Mouse (Mus musculus) bone marrow, adult 2 months (tissue): Measurements from ENCODE around the gene Gm10643. TPM values are rescaled to one million over a fixed set of nuclear protein-coding genes. Genes with fewer than 3 reads are reported as not detected.

Experiments used
- H3K27ac ChIP-seq: fragments of 200-500 bp; 2 replicates; pipeline ENCODE4 v1.5.1; 2012; ENCODE audit warnings: low read depth, mild to moderate bottlenecking, control low read depth, inconsistent platforms, low read length; ENCODE audit not compliant: control insufficient read depth, poor library complexity, insufficient read depth
- H3K4me1 ChIP-seq: fragments of 200-500 bp; 2 replicates; pipeline ENCODE4 v1.6.1; 2011; ENCODE audit warnings: low read length; ENCODE audit not compliant: control insufficient read depth, insufficient read depth
- H3K4me3 ChIP-seq: fragments of 200-500 bp; replicated peaks from 2 replicates; pipeline ENCODE3; 2011; ENCODE audit warnings: mild to moderate bottlenecking, low read depth, low read length, control low read depth; ENCODE audit not compliant: control insufficient read depth
- CTCF ChIP-seq: fragments of 200-500 bp; IDR thresholded peaks from 2 replicates; pipeline ENCODE4 v1.5.1; 2011; ENCODE audit warnings: low read length, control low read depth; ENCODE audit not compliant: control insufficient read depth, insufficient read depth
- POLR2A ChIP-seq: fragments of 200-500 bp; IDR thresholded peaks from 2 replicates; pipeline ENCODE4 v1.6.1; 2011; ENCODE audit warnings: low read depth, mild to moderate bottlenecking, control low read depth, low read length, borderline replicate concordance; ENCODE audit not compliant: control insufficient read depth
- WGBS: fragments of 180-500 bp; shearing (Covaris S2); methylation state at CpG from one replicate; pipeline ENCODE4 v1.1.7; 2018; 5-methylcytosine and 5-hydroxymethylcytosine counted together
- polyA plus RNA-seq: library from polyadenylated mRNA; stranded (reverse); fragments of >200 nt; gene quantifications from 2 replicates; pipeline ENCODE4 v1.2.4, GENCODE M21; 2011; ENCODE audit warnings: low replicate concordance; ENCODE audit not compliant: missing spikeins, insufficient read depth, insufficient read length

Gm10643 gene
- polyA plus RNA-seq, 1 experiment, result 1.3 TPM

- WGBS, result under 1% methylated on average over 40 of the region's 40 CpGs
- peaks cover 2% of the 10 kb centered on the region; the same call in 1 of the 2 replicates for H3K4me1 ChIP-seq
- H3K4me3 ChIP-seq, result peak within 1 kb of the TSS; percentile 70
- peak; percentile 63 for TF ChIP-seq CTCF
- TF ChIP-seq POLR2A, result peak; percentile 4; the same call in 1 of the 2 replicates
- H3K27ac ChIP-seq, result peak within 1 kb of the TSS; percentile 64
Observed at GRCm38 (mm10) chr8:84042066-84042947, 22.6 kb downstream of the Gm10643 start, which contains the start of gene Il27ra. Il27ra (minus strand) TSS chr8:84042589.

GRCm38 (mm10) chr8:84039050-84039449, 25.9 kb downstream of the Gm10643 start:
- 9% methylated on average over 5 of the region's 5 CpGs for WGBS
- peaks cover 2% of the 10 kb centered on the region; the same call in 1 of the 2 replicates for H3K4me1 ChIP-seq
- H3K27ac ChIP-seq, result no peak overlapping the region
- no peak overlapping the region for H3K4me3 ChIP-seq
- TF ChIP-seq POLR2A (no peak), CTCF (peak; percentile 61)

- no peak for TF ChIP-seq CTCF
- TF ChIP-seq POLR2A, result no peak
- 83% methylated on average over 5 of the region's 5 CpGs for WGBS
- Histone ChIP-seq H3K4me3 (no peak overlapping the region), H3K4me1 (peaks cover 2% of the 10 kb centered on the region; the same call in 1 of the 2 replicates), H3K27ac (no peak overlapping the region)
Observed at GRCm38 (mm10) chr8:84038015-84038414, 26.9 kb downstream of the Gm10643 start.

- 75% methylated on average over 4 of the region's 4 CpGs for WGBS
Observed at GRCm38 (mm10) chr8:84032777-84033176, 32.2 kb downstream of the Gm10643 start.

GRCm38 (mm10) chr8:84029272-84029671, 35.7 kb downstream of the Gm10643 start:
- no peak overlapping the region for H3K4me3 ChIP-seq
- no peak overlapping the region for H3K27ac ChIP-seq
- no peak for TF ChIP-seq CTCF
- H3K4me1 ChIP-seq, result no peaks in the 10 kb centered on the region
- 80% methylated on average over 5 of the region's 5 CpGs for WGBS

More at GRCm38 (mm10) chr8:84032777-84033176, 32.2 kb downstream of the Gm10643 start:
- Histone ChIP-seq H3K4me3 (no peak overlapping the region), H3K4me1 (no peaks in the 10 kb centered on the region), H3K27ac (no peak overlapping the region)
- TF ChIP-seq CTCF, result no peak
- TF ChIP-seq POLR2A, result no peak

GRCm38 (mm10) chr8:84027449-84027848, 37.5 kb downstream of the Gm10643 start:
- TF ChIP-seq POLR2A, result no peak
- TF ChIP-seq CTCF, result no peak
- 3% methylated on average over 10 of the region's 10 CpGs for whole genome bisulfite sequencing
- H3K4me1 ChIP-seq, result no peaks in the 10 kb centered on the region
- H3K27ac ChIP-seq, result no peak overlapping the region
- no peak overlapping the region for H3K4me3 ChIP-seq

GRCm38 (mm10) chr8:84025863-84026262, 39.1 kb downstream of the Gm10643 start:
- Histone ChIP-seq H3K4me1 (no peaks in the 10 kb centered on the region), H3K4me3 (no peak overlapping the region), H3K27ac (no peak overlapping the region)
- no peak for TF ChIP-seq CTCF
- WGBS, result under 1% methylated on average over 41 of the region's 41 CpGs

- 21% methylated on average over 10 of the region's 10 CpGs for WGBS
- H3K4me3 ChIP-seq, result no peak overlapping the region
- TF ChIP-seq POLR2A, result no peak
- peak; percentile 85 for TF ChIP-seq CTCF
- no peaks in the 10 kb centered on the region for H3K4me1 ChIP-seq
- no peak overlapping the region for H3K27ac ChIP-seq
Observed at GRCm38 (mm10) chr8:84024171-84024570, 40.8 kb downstream of the Gm10643 start.
